Mouse (Mus musculus) CH12.LX (cell line): Measurements from ENCODE around the gene Ntrk3. TPM values are rescaled to one million over a fixed set of nuclear protein-coding genes. Genes with fewer than 3 reads are reported as not detected.

ENCODE experiments used
- DNase-seq: peaks from one replicate; pipeline ENCODE4 v3.0.0-alpha.2; 2013; ENCODE audit errors: extremely low read depth
- H3K27ac ChIP-seq: 2 replicates; pipeline ENCODE4 v1.5.1; 2012; ENCODE audit warnings: low read depth, mild to moderate bottlenecking, control low read depth, moderate library complexity; ENCODE audit not compliant: insufficient read depth
- H3K27me3 ChIP-seq: replicated peaks from 2 replicates; pipeline ENCODE3; 2012; ENCODE audit warnings: inconsistent platforms
- H3K36me3 ChIP-seq, 2 experiments: replicated peaks in 1 of 2; 2 replicates each; pipeline versions ENCODE3 to v1.6.1; 2012; ENCODE audit warnings: inconsistent platforms in 1 of 2, low read length in 1 of 2, mild to moderate bottlenecking in 1 of 2, mixed read lengths in 1 of 2, moderate library complexity in 1 of 2; ENCODE audit not compliant: control insufficient read depth in 1 of 2, insufficient read depth in 1 of 2
- H3K4me1 ChIP-seq, 2 experiments: 2 replicates each; pipeline ENCODE4 v1.6.1; 2012; ENCODE audit warnings: inconsistent platforms in 1 of 2, moderate library complexity in 1 of 2; ENCODE audit not compliant: insufficient read depth in 2 of 2, control insufficient read depth in 1 of 2
- H3K4me2 ChIP-seq: 2 replicates; pipeline ENCODE4 v1.6.1; 2012; ENCODE audit warnings: low read depth, mild to moderate bottlenecking, control low read depth; ENCODE audit not compliant: poor library complexity, insufficient read depth, severe bottlenecking
- H3K4me3 ChIP-seq, 3 experiments: fragments of 150-350 bp in 1 of 3; sonication (generic) in 1 of 3; replicated peaks in 1 of 3; 2 replicates each; pipeline versions ENCODE3 to v1.5.1; 2011 to 2012; ENCODE audit warnings: low read depth in 2 of 3, low read length in 2 of 3, mild to moderate bottlenecking in 2 of 3, moderate library complexity in 2 of 3, control low read depth in 1 of 3, improper control_type of control experiment in 1 of 3, inconsistent platforms in 1 of 3, mixed read lengths in 1 of 3; ENCODE audit not compliant: poor library complexity in 1 of 3
- H3K79me2 ChIP-seq: replicated peaks from 2 replicates; pipeline ENCODE4 v1.6.1; 2012; ENCODE audit warnings: mild to moderate bottlenecking, moderate library complexity; ENCODE audit not compliant: control insufficient read depth, poor library complexity, insufficient read depth, severe bottlenecking; ENCODE audit errors: extremely low read depth
- H3K9ac ChIP-seq: 2 replicates; pipeline ENCODE4 v1.6.1; 2012; ENCODE audit warnings: low read depth, mild to moderate bottlenecking, control low read depth, moderate library complexity; ENCODE audit not compliant: insufficient read depth
- H3K9me3 ChIP-seq: replicated peaks from 2 replicates; pipeline ENCODE3; 2012; ENCODE audit warnings: low read length, inconsistent platforms, mixed read lengths
- CHD2 ChIP-seq: IDR thresholded peaks from 2 replicates; pipeline ENCODE4 v1.6.1; 2011; ENCODE audit warnings: low read length, improper control_type of control experiment
- EP300 ChIP-seq: IDR thresholded peaks from 2 replicates; pipeline ENCODE4 v1.6.1; 2011; ENCODE audit warnings: low read length, improper control_type of control experiment
- ETS1 ChIP-seq: conservative IDR thresholded peaks from 2 replicates; pipeline ENCODE4 v1.6.1; 2012; ENCODE audit warnings: low read depth, mild to moderate bottlenecking, inconsistent platforms, low read length, improper control_type of control experiment, moderate library complexity
- IRF4 ChIP-seq: IDR thresholded peaks from 2 replicates; pipeline ENCODE4 v1.6.1; 2014; ENCODE audit warnings: low read depth, mild to moderate bottlenecking, inconsistent platforms, low read length, improper control_type of control experiment
- JUN ChIP-seq: IDR thresholded peaks from 2 replicates; pipeline ENCODE4 v1.6.1; 2011; ENCODE audit warnings: low read depth, mild to moderate bottlenecking, low read length, improper control_type of control experiment, moderate library complexity; ENCODE audit not compliant: insufficient read depth
- KAT2A ChIP-seq: IDR thresholded peaks from 2 replicates; pipeline ENCODE4 v1.6.1; 2012; ENCODE audit warnings: low read length, improper control_type of control experiment, inconsistent platforms; ENCODE audit not compliant: insufficient replicate concordance
- MAFK ChIP-seq: IDR thresholded peaks from 2 replicates; pipeline ENCODE4 v1.6.1; 2011; ENCODE audit warnings: low read length, improper control_type of control experiment; ENCODE audit not compliant: insufficient replicate concordance
- MAX ChIP-seq: IDR thresholded peaks from 2 replicates; pipeline ENCODE4 v1.6.1; 2011; ENCODE audit warnings: low read length, improper control_type of control experiment
- MEF2A ChIP-seq: IDR thresholded peaks from 2 replicates; pipeline ENCODE4 v1.6.1; 2014; ENCODE audit warnings: low read depth, mild to moderate bottlenecking, inconsistent platforms, low read length, improper control_type of control experiment, borderline replicate concordance
- MXI1 ChIP-seq: IDR thresholded peaks from 2 replicates; pipeline ENCODE4 v1.6.1; 2011; ENCODE audit warnings: mild to moderate bottlenecking, low read depth, low read length, improper control_type of control experiment
- NELFE ChIP-seq: IDR thresholded peaks from 2 replicates; pipeline ENCODE4 v1.6.1; 2011; ENCODE audit warnings: low read depth, low read length, improper control_type of control experiment
- PAX5 ChIP-seq: IDR thresholded peaks from 2 replicates; pipeline ENCODE4 v1.6.1; 2012; ENCODE audit warnings: low read length, inconsistent platforms, mixed read lengths
- POLR2A ChIP-seq: IDR thresholded peaks from 2 replicates; pipeline ENCODE4 v1.6.1; 2011; ENCODE audit warnings: low read depth, mild to moderate bottlenecking, improper control_type of control experiment, low read length
- SIN3A ChIP-seq: IDR thresholded peaks from 2 replicates; pipeline ENCODE4 v1.6.1; 2012; ENCODE audit warnings: low read length, improper control_type of control experiment, inconsistent platforms
- SMC3 ChIP-seq: IDR thresholded peaks from 2 replicates; pipeline ENCODE4 v1.6.1; 2011; ENCODE audit warnings: low read depth, low read length, improper control_type of control experiment
- UBTF ChIP-seq: IDR thresholded peaks from 2 replicates; pipeline ENCODE4 v1.6.1; 2012; ENCODE audit warnings: low read depth, mild to moderate bottlenecking, inconsistent platforms, low read length, improper control_type of control experiment, moderate library complexity
- ZC3H11A ChIP-seq: IDR thresholded peaks from 2 replicates; pipeline ENCODE4 v1.6.1; 2012; ENCODE audit warnings: low read depth, mild to moderate bottlenecking, inconsistent platforms, low read length, improper control_type of control experiment
- ZMIZ1 ChIP-seq: IDR thresholded peaks from 2 replicates; pipeline ENCODE4 v1.6.1; 2012; ENCODE audit warnings: low read depth, mild to moderate bottlenecking, inconsistent platforms, low read length, improper control_type of control experiment
- dilution Hi-C: fragments of 300-500 bp; cut with MboI; formaldehyde crosslinking; loops from 2 replicates; pipeline ENCODE4 v1.14.3; 2020; ENCODE audit warnings: low sequenced_read_pairs; ENCODE audit not compliant: extremely low pct_unique_long_range_greater_than_20kb, extremely low pct_ligation_motif_present
- in situ Hi-C: fragments of 300-500 bp; cut with MboI; formaldehyde crosslinking; loops from 3 replicates; pipeline ENCODE4 v1.14.3; 2019; ENCODE audit warnings: low sequenced_read_pairs, low pct_ligation_motif_present, low pct_unique_long_range_greater_than_20kb, mixed read lengths
- polyA plus RNA-seq: library from polyadenylated mRNA; unstranded; fragments of >175 nt; gene quantifications from 2 replicates; pipeline ENCODE4 v1.2.1, GENCODE M21; 2012; ENCODE audit warnings: low read depth; ENCODE audit not compliant: insufficient read length
- total RNA-seq, 2 experiments: library from RNA; depleted of rRNA; stranded (reverse); fragments of 300-350 nt in 1 of 2; fragments of >200 nt in 1 of 2; gene quantifications; 2 replicates each; pipeline ENCODE4 v1.2.3; 2012 to 2014

Gene Ntrk3
- total and polyA plus RNA-seq, 3 experiments, result 0.21 TPM; not detected in 2

DNA sequence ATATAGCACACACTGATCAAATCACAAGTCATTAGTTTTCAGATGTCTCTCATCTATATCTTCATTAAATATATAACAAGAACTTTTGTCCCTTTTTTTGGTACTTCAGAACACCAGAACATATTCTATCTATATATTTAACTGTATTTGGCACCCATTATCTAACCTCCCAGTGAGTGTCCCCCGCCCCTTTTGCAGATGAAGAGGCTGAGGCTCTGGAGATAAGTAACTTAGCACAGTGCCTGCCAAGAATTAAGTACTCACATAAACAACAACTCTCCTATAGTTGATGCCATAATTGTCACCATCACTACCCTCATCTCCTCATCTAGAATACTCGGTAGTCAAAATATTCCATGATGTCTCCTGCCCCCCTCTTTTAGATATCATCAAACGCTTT is 42.6 kb downstream of the Ntrk3 start:
- H3K27ac ChIP-seq, result no peak overlapping the region
- H3K4me3 ChIP-seq, result no peak overlapping the region
- H3K9me3 ChIP-seq, result no peaks in the 10 kb centered on the region
- no peaks in the 10 kb centered on the region for H3K4me1 ChIP-seq
- in situ Hi-C loops (no loop called here), dilution Hi-C loops (no loop called here)
- no peak overlapping the region for H3K4me2 ChIP-seq
- TF ChIP-seq SIN3A (no peak), CHD2 (no peak), MAFK (no peak), KAT2A (no peak), NELFE (no peak), MAX (no peak), ZMIZ1 (no peak), ETS1 (no peak), JUN (no peak), MXI1 (no peak), POLR2A (no peak), SMC3 (no peak), IRF4 (no peak), UBTF (no peak)
- no peak overlapping the region for H3K9ac ChIP-seq
- H3K36me3 ChIP-seq, result no peaks in the 10 kb centered on the region
- no peaks in the 10 kb centered on the region for H3K79me2 ChIP-seq
- peaks cover 76% of the 10 kb centered on the region for H3K27me3 ChIP-seq
- DNase-seq, result no peak

DNA sequence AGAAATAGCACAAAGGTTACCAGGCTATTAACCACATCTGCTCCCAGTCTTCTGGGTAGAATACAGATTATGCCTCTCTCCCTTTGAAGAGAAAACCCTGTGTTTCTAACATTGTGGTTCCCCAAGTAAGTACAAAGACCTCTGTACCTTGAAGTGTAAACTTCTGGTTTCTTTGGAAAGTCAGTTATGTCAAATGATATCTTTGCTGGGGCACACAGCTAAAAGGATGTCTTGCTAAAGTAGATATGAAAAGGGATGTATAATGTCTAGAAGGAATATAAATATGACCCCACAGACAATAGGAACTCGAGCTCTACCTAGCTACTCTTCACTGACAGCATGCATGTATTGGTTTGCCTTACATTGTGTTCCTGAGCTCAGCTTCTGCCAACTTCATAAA is 44.7 kb downstream of the Ntrk3 start:
- Histone ChIP-seq H3K4me2 (no peak overlapping the region), H3K79me2 (no peaks in the 10 kb centered on the region), H3K27me3 (peaks cover 72% of the 10 kb centered on the region), H3K4me3 (no peak overlapping the region), H3K27ac (no peak overlapping the region), H3K9me3 (no peaks in the 10 kb centered on the region), H3K9ac (no peak overlapping the region), H3K4me1 (no peaks in the 10 kb centered on the region), H3K36me3 (no peaks in the 10 kb centered on the region)
- TF ChIP-seq IRF4 (no peak), PAX5 (no peak)
- dilution Hi-C loops (no loop called here), in situ Hi-C loops (no loop called here)
- DNase-seq, result no peak

DNA sequence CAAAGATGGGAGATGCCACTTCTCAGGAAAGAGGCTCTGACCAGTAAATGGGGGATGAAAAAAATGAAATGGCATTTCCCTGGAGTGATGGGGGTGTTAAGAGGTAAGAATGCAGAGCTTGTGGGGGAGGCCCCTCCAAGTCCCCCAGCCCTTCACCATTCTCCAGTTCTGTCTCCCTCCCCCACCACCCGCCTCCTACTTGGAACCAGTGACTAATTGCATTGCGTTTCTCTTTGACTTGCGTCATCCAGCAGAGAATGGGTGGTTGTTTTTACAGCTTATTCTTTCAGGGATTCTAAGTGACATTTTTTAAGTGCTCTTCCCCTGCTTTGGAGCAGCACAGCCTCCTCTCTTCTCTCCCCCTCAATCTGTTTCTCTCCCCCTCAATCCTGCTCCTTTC is 46.9 kb downstream of the Ntrk3 start:
- Histone ChIP-seq H3K4me1 (no peaks in the 10 kb centered on the region), H3K4me2 (no peak overlapping the region), H3K27ac (no peak overlapping the region), H3K27me3 (peaks cover 69% of the 10 kb centered on the region), H3K9ac (no peak overlapping the region), H3K36me3 (no peaks in the 10 kb centered on the region), H3K4me3 (no peak overlapping the region), H3K9me3 (no peaks in the 10 kb centered on the region), H3K79me2 (no peaks in the 10 kb centered on the region)
- dilution Hi-C loops, result no loop called here
- no peak for DNase-seq
- TF ChIP-seq EP300, result no peak
- no peak for TF ChIP-seq SMC3
- no peak for TF ChIP-seq ETS1
- no peak for TF ChIP-seq JUN
- TF ChIP-seq ZC3H11A, result no peak
- no peak for TF ChIP-seq PAX5
- no peak for TF ChIP-seq MEF2A
- no peak for TF ChIP-seq MAFK
- in situ Hi-C loops, result no loop called here
